ENCODE assay signal across 9 mouse cellular contexts in the genomic region with DNA sequence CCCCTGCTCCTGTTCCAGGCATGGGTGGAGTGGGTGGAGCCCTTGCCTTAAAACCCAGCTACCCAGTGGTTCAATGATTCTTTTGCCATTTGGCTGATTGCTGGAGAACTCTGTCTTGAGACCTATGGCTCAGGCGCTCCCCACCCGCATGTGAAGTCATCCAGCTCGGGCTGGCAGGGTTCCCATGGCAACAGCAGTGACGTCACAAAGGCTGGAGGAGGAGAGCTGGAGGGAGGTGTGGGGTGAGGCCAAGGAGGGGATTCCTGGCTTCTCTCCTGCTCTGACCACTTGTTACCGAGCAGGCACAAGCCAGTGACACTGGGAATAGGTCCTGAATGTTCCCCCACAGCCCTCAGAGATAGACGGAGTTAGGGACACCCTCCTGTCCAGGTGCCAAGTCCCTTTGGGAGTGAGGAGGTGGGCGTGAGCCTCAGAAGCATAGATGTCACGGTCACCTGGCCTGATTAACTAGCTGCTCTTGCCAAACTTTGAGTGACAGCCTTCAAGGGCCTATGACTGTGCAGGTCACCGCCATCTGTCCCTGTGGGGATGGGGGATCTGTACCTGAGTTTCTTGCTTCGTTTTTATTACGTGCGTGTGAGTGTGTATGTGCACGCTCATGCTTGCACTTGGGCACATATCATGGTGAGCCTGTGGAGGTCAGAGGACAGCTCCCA. TPM values are rescaled to one million over a fixed set of nuclear protein-coding genes. Genes with fewer than 3 reads are reported as not detected.
DNase-seq lines count a peak whose midpoint lies in the region; ATAC-seq and TF ChIP-seq lines count a peak whose summit lies in the region.
"Had no signal": no experiment of that assay in that cellular context is flagged by ENCODE, and none has a peak within 500 bp of the region (broad histone marks: within the 10 kb centered on the region; RNA-seq: fewer than 3 reads in every experiment).

No protein-coding gene starts in this region.

- peak; percentile 79 for ATAC-seq in intestine, embryonic 14.5 days (replicated peaks; ENCODE audit: low FRiP score, low TSS enrichment, low read depth)
- no peak for ATAC-seq in intestine, postnatal 0 days
- ATAC-seq in kidney, postnatal 0 days (replicated peaks; ENCODE audit: low FRiP score, low read depth): peak; percentile 79
- no peak for ATAC-seq in cerebellum, adult (ENCODE audit: insufficient number of reproducible peaks, low FRiP score, low TSS enrichment)

- peaks cover 25% of the 10 kb centered on the region for H3K4me1 ChIP-seq in intestine, embryonic 14.5 days (replicated peaks; ENCODE audit: control insufficient read depth, insufficient read depth, low read length)
- H3K4me1 ChIP-seq in intestine, postnatal 0 days (replicated peaks; ENCODE audit: control insufficient read depth, insufficient read depth, low read length): no peaks in the 10 kb centered on the region; the same call in 1 of the 2 replicates
- peaks cover 28% of the 10 kb centered on the region for H3K4me1 ChIP-seq in kidney, postnatal 0 days (replicated peaks; ENCODE audit: insufficient read depth, low read length)
- H3K4me1 ChIP-seq in lung, adult 2 months (ENCODE audit: control insufficient read depth, insufficient read depth, low read length): peaks cover 2% of the 10 kb centered on the region; the same call in 1 of the 2 replicates

- H3K27me3 ChIP-seq in intestine, embryonic 14.5 days (replicated peaks; ENCODE audit: control insufficient read depth, insufficient read depth, low read length): no peaks in the 10 kb centered on the region
- H3K27me3 ChIP-seq in intestine, postnatal 0 days (replicated peaks; ENCODE audit: control insufficient read depth, insufficient read depth, low read length): peaks cover 16% of the 10 kb centered on the region; the same call in 1 of the 2 replicates
- H3K27me3 ChIP-seq in kidney, postnatal 0 days (ENCODE audit: insufficient read depth, low read length): no peaks in the 10 kb centered on the region

- H3K9ac ChIP-seq in intestine, embryonic 14.5 days (ENCODE audit: low read length): no peak overlapping the region
- H3K9ac ChIP-seq in intestine, postnatal 0 days (ENCODE audit: low read depth, low read length): no peak overlapping the region
- no peak overlapping the region for H3K9ac ChIP-seq in kidney, postnatal 0 days (ENCODE audit: low read depth, low read length)

- no peaks in the 10 kb centered on the region for H3K36me3 ChIP-seq in intestine, embryonic 14.5 days (ENCODE audit: control insufficient read depth, insufficient read depth, low read length)
- H3K36me3 ChIP-seq in intestine, postnatal 0 days (ENCODE audit: control insufficient read depth, insufficient read depth): no peaks in the 10 kb centered on the region
- H3K36me3 ChIP-seq in kidney, postnatal 0 days (ENCODE audit: insufficient read depth, low read length): no peaks in the 10 kb centered on the region

- WGBS in intestine, embryonic 14.5 days: 39% methylated on average over 13 of the region's 13 CpGs
- WGBS in intestine, postnatal 0 days: 36% methylated on average over 13 of the region's 13 CpGs
- WGBS in kidney, postnatal 0 days: 27% methylated on average over 13 of the region's 13 CpGs
- 30% methylated on average over 13 of the region's 13 CpGs for WGBS in lung, adult 2 months

- no peak for TF ChIP-seq POLR2A in lung, adult 2 months (IDR thresholded peaks at IDR 0.05; ENCODE audit: borderline replicate concordance, extremely low read depth, low read depth, low read length)

- TF ChIP-seq CTCF in intestine, postnatal 0 days (IDR thresholded peaks at IDR 0.05; ENCODE audit: low read depth): no peak
- no peak for TF ChIP-seq CTCF in kidney, postnatal 0 days (IDR thresholded peaks at IDR 0.05; ENCODE audit: low read depth)
- TF ChIP-seq CTCF in lung, adult 2 months (IDR thresholded peaks at IDR 0.05; ENCODE audit: insufficient read depth, low read length): no peak

- H3K27ac ChIP-seq in intestine, embryonic 14.5 days (ENCODE audit: low read depth): no peak overlapping the region
- H3K27ac ChIP-seq in intestine, postnatal 0 days (ENCODE audit: low read depth, low read length): no peak overlapping the region
- H3K27ac ChIP-seq in kidney, postnatal 0 days: no peak overlapping the region

- no peak overlapping the region for H3K4me3 ChIP-seq in intestine, embryonic 14.5 days (ENCODE audit: low read depth, low read length)
- no peak overlapping the region for H3K4me3 ChIP-seq in intestine, postnatal 0 days (ENCODE audit: low read depth, low read length)
- H3K4me3 ChIP-seq in kidney, postnatal 0 days (replicated peaks; ENCODE audit: low read depth, low read length): no peak overlapping the region
- H3K4me3 ChIP-seq in lung, adult 2 months (replicated peaks; ENCODE audit: extremely low read depth, low read depth, low read length): no peak overlapping the region
- H3K4me3 ChIP-seq: myocyte had no signal

- peak overlapping the region; percentile 8; the same call in 1 of the 2 replicates for H3K4me2 ChIP-seq in intestine, embryonic 14.5 days (ENCODE audit: low read length)
- H3K4me2 ChIP-seq in intestine, postnatal 0 days (replicated peaks; ENCODE audit: low read depth): no peak overlapping the region
- H3K4me2 ChIP-seq in kidney, postnatal 0 days (ENCODE audit: low read length): no peak overlapping the region

- DNase-seq in intestine, embryonic 14.5 days (ENCODE audit: low spot score): peak; percentile 87
- DNase-seq in brain, embryonic 18.5 days (ENCODE audit: low read depth, low spot score): peak; percentile 67
- DNase-seq in frontal cortex, postnatal 36 days (ENCODE audit: low spot score in 2 of 2): peak; percentile 59 to 78
- DNase-seq in kidney, postnatal 0 days (ENCODE audit: low spot score): peak; percentile 87
- DNase-seq in lung, adult 2 months: peak; percentile 55
- DNase-seq in retina, embryonic 14.5 days (ENCODE audit: low spot score): peak; percentile 75

- no peaks in the 10 kb centered on the region for H3K9me3 ChIP-seq in intestine, embryonic 14.5 days (ENCODE audit: control insufficient read depth, low read length)
- no peaks in the 10 kb centered on the region for H3K9me3 ChIP-seq in intestine, postnatal 0 days (ENCODE audit: control insufficient read depth)
- no peaks in the 10 kb centered on the region for H3K9me3 ChIP-seq in kidney, postnatal 0 days (replicated peaks; ENCODE audit: low read length)

RNA-seq across cellular contexts. Expression of gene Elfn1, which starts 25.0 kb away (rescaled TPM):
- polyA plus RNA-seq in intestine, embryonic 14.5 days (2014; fragmentation: Nextera tagmentation; extraction: Ambion mirVana): 0.23 and 0.26 TPM in 2 replicates
- polyA plus RNA-seq in intestine, postnatal 0 days (2015; fragmentation: Nextera tagmentation; extraction: Ambion mirVana): 0.08 and 0.12 TPM in 2 replicates
- polyA plus RNA-seq in kidney, postnatal 0 days (2015; fragmentation: Nextera tagmentation; extraction: Ambion mirVana): 0.22 and 0.33 TPM in 2 replicates
- 22.5 and 27.8 TPM in 2 replicates for polyA plus RNA-seq in lung, adult 2 months (2012; rRNA removed)

Comparison
In these comparisons a context has a peak if more than half of its experiments do, and no peak if none do; other contexts are left out.
1. ATAC-seq: peak in intestine, embryonic 14.5 days (single experiment) and kidney, postnatal 0 days (single experiment); none in intestine, postnatal 0 days (single experiment) and cerebellum, adult (single experiment).
2. RNA of gene Elfn1, which starts 25.0 kb away (polyA plus RNA-seq): 22.5 to 27.8 TPM in lung, adult 2 months; 0.22 to 0.33 TPM in kidney, postnatal 0 days, 0.23 to 0.26 TPM in intestine, embryonic 14.5 days and 0.08 to 0.12 TPM in intestine, postnatal 0 days; every median in the first group is over 10 times any median in the second.
3. Peak in every context shown above with its lines, with median percentiles within 50 percentile points of each other: DNase-seq.